Mouse (Mus musculus) liver, postnatal 0 days (tissue): Measurements from ENCODE around the gene Slc6a11.

Experiments used
- CTCF ChIP-seq: sonication (generic); IDR thresholded peaks from 2 replicates; pipeline ENCODE4 v1.5.1; 2016; ENCODE audit warnings: antibody characterized with exemption, low read depth
- EP300 ChIP-seq: IDR thresholded peaks from 2 replicates; pipeline ENCODE4 v1.6.1; 2016; ENCODE audit warnings: antibody characterized with exemption, low read depth, mild to moderate bottlenecking

GRCm38 (mm10) chr6:114272279-114272678 lies 141.2 kb downstream of the Slc6a11 start:
- no peak for TF ChIP-seq CTCF
- no peak for TF ChIP-seq EP300
